Mouse (Mus musculus) liver, postnatal 0 days (tissue): ENCODE measurements around the gene Sf3a1.

Experiments used
- CTCF ChIP-seq: sonication (generic); IDR thresholded peaks from 2 replicates; pipeline ENCODE4 v1.5.1; 2016; ENCODE audit warnings: antibody characterized with exemption, low read depth
- EP300 ChIP-seq: IDR thresholded peaks from 2 replicates; pipeline ENCODE4 v1.6.1; 2016; ENCODE audit warnings: antibody characterized with exemption, low read depth, mild to moderate bottlenecking

DNA sequence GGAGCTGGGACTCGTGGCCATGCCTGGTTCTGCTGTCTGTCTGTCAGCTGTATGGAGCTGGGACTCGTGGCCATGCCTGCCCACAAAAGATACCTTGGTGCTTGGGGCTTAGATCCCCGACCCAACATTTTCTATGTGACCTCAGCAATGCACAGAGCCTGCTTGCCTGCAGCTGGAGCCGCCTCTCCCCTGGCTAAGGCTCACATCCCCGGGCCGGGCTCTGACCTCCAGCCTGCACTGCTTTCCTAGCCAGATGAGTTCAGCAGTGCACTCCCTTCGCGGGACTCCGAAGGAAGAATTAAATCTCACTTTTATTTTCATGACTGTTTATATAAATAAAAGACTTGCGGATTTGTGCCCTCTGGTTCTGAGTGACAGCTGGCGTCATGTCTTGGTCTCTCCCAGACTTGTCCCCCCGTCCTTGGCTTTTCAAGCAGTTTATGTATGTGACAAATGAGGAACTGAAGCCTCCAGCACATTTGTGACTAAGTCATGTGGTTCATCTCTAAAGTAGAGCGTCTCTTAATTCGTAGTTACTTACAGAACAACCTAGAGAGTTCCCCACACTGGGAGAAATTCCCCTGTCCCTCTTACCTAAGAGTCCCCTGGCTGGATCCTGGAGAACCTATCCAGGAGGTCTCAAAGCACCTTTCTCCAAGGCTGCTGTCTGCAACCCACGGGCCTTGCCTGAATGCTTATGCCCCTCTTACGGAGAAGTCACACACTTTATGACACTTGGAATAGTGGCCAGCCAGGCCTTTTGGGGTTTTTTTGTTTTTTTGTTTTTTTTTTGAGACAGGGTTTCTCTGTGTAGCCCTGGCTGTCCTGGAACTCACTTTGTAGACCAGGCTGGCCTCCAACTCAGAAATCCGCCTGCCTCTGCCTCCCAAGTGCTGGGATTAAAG, 62.1 kb downstream of the Sf3a1 start:
- TF ChIP-seq CTCF (no peak), EP300 (no peak)
